Mouse (Mus musculus) MEL (cell line): ENCODE results near the gene Hsh2d. TPM values are rescaled to one million over a fixed set of nuclear protein-coding genes. Genes with fewer than 3 reads are reported as not detected.

Source experiments
- DNase-seq: peaks from one replicate; pipeline ENCODE4 v3.0.0; 2011; ENCODE audit warnings: low read depth, low spot score
- H3K27ac ChIP-seq: 2 replicates; pipeline ENCODE4 v1.5.1; 2012; ENCODE audit warnings: low read depth, mild to moderate bottlenecking, control low read depth, low read length, moderate library complexity; ENCODE audit not compliant: control insufficient read depth
- H3K27me3 ChIP-seq, 2 experiments: fragments of 150-350 bp in 1 of 2; sonication (generic) in 1 of 2; 2 replicates each; pipeline ENCODE4 v1.6.1; 2012; ENCODE audit warnings: low read length in 2 of 2, mild to moderate bottlenecking in 2 of 2, improper control_type of control experiment in 1 of 2, moderate library complexity in 1 of 2; ENCODE audit not compliant: insufficient read depth in 2 of 2, control insufficient read depth in 1 of 2
- H3K36me3 ChIP-seq, 2 experiments: 2 replicates each; pipeline ENCODE4 v1.6.1; 2012 to 2014; ENCODE audit warnings: low read length in 2 of 2, improper control_type of control experiment in 1 of 2, inconsistent platforms in 1 of 2, mild to moderate bottlenecking in 1 of 2; ENCODE audit not compliant: insufficient read depth in 2 of 2, control insufficient read depth in 1 of 2
- H3K4me1 ChIP-seq, 2 experiments: fragments of 150-350 bp in 1 of 2; sonication (generic) in 1 of 2; 2 replicates each; pipeline ENCODE4 v1.6.1; 2012; ENCODE audit warnings: low read length in 2 of 2, improper control_type of control experiment in 1 of 2, mild to moderate bottlenecking in 1 of 2; ENCODE audit not compliant: insufficient read depth in 2 of 2, control insufficient read depth in 1 of 2
- H3K4me3 ChIP-seq, 2 experiments: fragments of 150-350 bp in 1 of 2; sonication (generic) in 1 of 2; 2 replicates each; pipeline ENCODE4 v1.5.1; 2012; ENCODE audit warnings: low read depth in 2 of 2, low read length in 2 of 2, mild to moderate bottlenecking in 2 of 2, moderate library complexity in 2 of 2, control low read depth in 1 of 2, improper control_type of control experiment in 1 of 2; ENCODE audit not compliant: control insufficient read depth in 1 of 2, insufficient read depth in 1 of 2
- H3K79me2 ChIP-seq: 2 replicates; pipeline ENCODE4 v1.6.1; 2012; ENCODE audit warnings: mild to moderate bottlenecking, low read length, moderate library complexity; ENCODE audit not compliant: control insufficient read depth, poor library complexity, insufficient read depth
- H3K9ac ChIP-seq: 2 replicates; pipeline ENCODE4 v1.6.1; 2012; ENCODE audit warnings: low read depth, mild to moderate bottlenecking, control low read depth, low read length, moderate library complexity; ENCODE audit not compliant: control insufficient read depth, poor library complexity, severe bottlenecking
- H3K9me3 ChIP-seq: fragments of 150-350 bp; sonication (generic); replicated peaks from 2 replicates; pipeline ENCODE4 v1.6.1; 2012; ENCODE audit warnings: mild to moderate bottlenecking, low read length, improper control_type of control experiment, moderate library complexity; ENCODE audit not compliant: insufficient read depth
- BHLHE40 ChIP-seq: IDR thresholded peaks from 2 replicates; pipeline ENCODE4 v1.6.1; 2012; ENCODE audit warnings: low read depth, mild to moderate bottlenecking, inconsistent platforms, low read length, improper control_type of control experiment, borderline replicate concordance
- CHD2 ChIP-seq: IDR thresholded peaks from 2 replicates; pipeline ENCODE4 v1.6.1; 2011; ENCODE audit warnings: low read length, improper control_type of control experiment
- ELF1 ChIP-seq: IDR thresholded peaks from 2 replicates; pipeline ENCODE4 v1.6.1; 2014; ENCODE audit warnings: low read depth, mild to moderate bottlenecking, inconsistent platforms, low read length, improper control_type of control experiment, moderate library complexity
- EP300 ChIP-seq, 2 experiments: IDR thresholded peaks; 2 replicates each; pipeline ENCODE4 v1.6.1; 2011; ENCODE audit warnings: improper control_type of control experiment in 2 of 2, low read length in 2 of 2, low read depth in 1 of 2, mild to moderate bottlenecking in 1 of 2
- ETS1 ChIP-seq: IDR thresholded peaks from 2 replicates; pipeline ENCODE4 v1.6.1; 2012; ENCODE audit warnings: low read depth, mild to moderate bottlenecking, inconsistent platforms, low read length, improper control_type of control experiment, moderate library complexity
- GATA1 ChIP-seq: IDR thresholded peaks from 2 replicates; pipeline ENCODE4 v1.6.1; 2011; ENCODE audit warnings: low read depth, low read length, improper control_type of control experiment
- HCFC1 ChIP-seq: IDR thresholded peaks from 2 replicates; pipeline ENCODE4 v1.6.1; 2012; ENCODE audit warnings: low read depth, mild to moderate bottlenecking, inconsistent platforms, low read length, improper control_type of control experiment, moderate library complexity
- MAX ChIP-seq: IDR thresholded peaks from 2 replicates; pipeline ENCODE4 v1.6.1; 2011; ENCODE audit warnings: low read length, improper control_type of control experiment
- MYB ChIP-seq: IDR thresholded peaks from 2 replicates; pipeline ENCODE4 v1.6.1; 2011; ENCODE audit warnings: mild to moderate bottlenecking, low read depth, low read length, improper control_type of control experiment
- MYC ChIP-seq: IDR thresholded peaks from 2 replicates; pipeline ENCODE4 v1.6.1; 2011; ENCODE audit warnings: low read depth, mild to moderate bottlenecking, low read length, improper control_type of control experiment, moderate library complexity
- POLR2AphosphoS2 ChIP-seq: IDR thresholded peaks from 2 replicates; pipeline ENCODE4 v1.6.1; 2011; ENCODE audit warnings: low read length, improper control_type of control experiment
- RCOR1 ChIP-seq: IDR thresholded peaks from 2 replicates; pipeline ENCODE4 v1.6.1; 2012; ENCODE audit warnings: low read depth, mild to moderate bottlenecking, inconsistent platforms, low read length, improper control_type of control experiment
- SIN3A ChIP-seq: IDR thresholded peaks from 2 replicates; pipeline ENCODE4 v1.6.1; 2012; ENCODE audit warnings: low read length, improper control_type of control experiment, inconsistent platforms
- TCF12 ChIP-seq: IDR thresholded peaks from 2 replicates; pipeline ENCODE4 v1.6.1; 2014; ENCODE audit warnings: low read depth, mild to moderate bottlenecking, inconsistent platforms, low read length, improper control_type of control experiment, moderate library complexity
- UBTF ChIP-seq: IDR thresholded peaks from 2 replicates; pipeline ENCODE4 v1.6.1; 2012; ENCODE audit warnings: low read depth, mild to moderate bottlenecking, inconsistent platforms, low read length, improper control_type of control experiment, moderate library complexity, borderline replicate concordance; ENCODE audit not compliant: insufficient read depth
- USF1 ChIP-seq: IDR thresholded peaks from 2 replicates; pipeline ENCODE4 v1.6.1; 2014; ENCODE audit warnings: low read depth, mild to moderate bottlenecking, inconsistent platforms, low read length, improper control_type of control experiment, moderate library complexity
- USF2 ChIP-seq, 2 experiments: IDR thresholded peaks; 2 replicates each; pipeline ENCODE4 v1.6.1; 2011 to 2012; ENCODE audit warnings: improper control_type of control experiment in 2 of 2, low read length in 2 of 2, borderline replicate concordance in 1 of 2, inconsistent platforms in 1 of 2, low read depth in 1 of 2, mild to moderate bottlenecking in 1 of 2; ENCODE audit not compliant: insufficient read depth in 1 of 2
- ZNF384 ChIP-seq: IDR thresholded peaks from 2 replicates; pipeline ENCODE4 v1.6.1; 2012; ENCODE audit warnings: low read depth, mild to moderate bottlenecking, inconsistent platforms, low read length, improper control_type of control experiment
- polyA plus RNA-seq, 2 experiments: library from polyadenylated mRNA; stranded (reverse) in 1 of 2; unstranded in 1 of 2; fragments of >175 nt in 1 of 2; fragments of >200 nt in 1 of 2; gene quantifications; 2 replicates each; pipeline versions ENCODE4 v1.2.1 to v1.2.4; 2012; ENCODE audit warnings: low replicate concordance in 2 of 2, low read depth in 1 of 2; ENCODE audit not compliant: insufficient read length in 2 of 2, insufficient read depth in 1 of 2, missing spikeins in 1 of 2
- total RNA-seq: library from RNA; depleted of rRNA; stranded (reverse); fragments of 300-350 nt; gene quantifications from 2 replicates; pipeline ENCODE4 v1.2.3, GENCODE M21; 2012

The Hsh2d gene
- total and polyA plus RNA-seq, 3 experiments: 0.04 to 0.13 TPM; not detected in 1

DNA sequence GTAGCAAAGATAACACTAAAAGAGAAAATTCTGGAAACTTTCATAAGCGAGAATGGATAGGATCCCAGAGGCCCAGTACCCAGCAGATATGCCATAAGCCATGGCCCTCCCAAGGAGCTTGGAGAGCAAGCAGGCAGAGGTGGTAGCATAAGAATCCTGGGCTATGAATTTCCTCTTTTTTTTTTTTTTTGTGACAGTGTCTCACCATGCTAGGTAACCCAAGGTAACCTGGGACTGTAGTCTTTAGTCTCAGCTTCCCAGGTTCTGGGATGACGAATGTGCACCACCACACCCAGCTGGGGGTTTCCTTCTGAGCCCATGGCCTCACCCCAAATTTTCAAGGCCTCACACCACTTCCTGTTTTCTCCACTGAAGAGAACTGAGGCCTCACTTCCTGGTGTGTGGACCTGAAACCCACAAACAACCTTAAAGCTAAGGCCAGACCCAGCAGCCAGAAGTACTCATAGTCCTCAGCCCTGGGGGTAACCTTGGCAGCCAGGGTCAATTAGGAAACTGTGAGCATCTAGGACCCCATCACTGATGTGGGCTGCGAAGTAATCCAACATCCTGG is 20.3 kb upstream of the Hsh2d start:
- H3K27ac ChIP-seq: peak overlapping the region; percentile 63
- H3K4me3 ChIP-seq: no peak overlapping the region
- H3K27me3 ChIP-seq: no peaks in the 10 kb centered on the region
- H3K4me1 ChIP-seq: peaks cover 23 to 26% of the 10 kb centered on the region in 2 experiments
- peaks cover 7% of the 10 kb centered on the region; the same call in 1 of the 2 replicates for H3K79me2 ChIP-seq
- H3K9ac ChIP-seq: no peak overlapping the region
- peak; percentile 82 for DNase-seq
- H3K9me3 ChIP-seq: no peaks in the 10 kb centered on the region
- peaks cover 17 to 29% of the 10 kb centered on the region in 2 experiments for H3K36me3 ChIP-seq
- peak; percentile 50 to 60 for TF ChIP-seq EP300 (IDR thresholded peaks at IDR 0.05; ENCODE audit: low read depth in 1 of 2, low read length in 2 of 2)
- TF ChIP-seq RCOR1: no peak; the same call in 1 of the 2 replicates
- no peak for TF ChIP-seq USF1
- peak; percentile 49; the same call in 1 of the 2 replicates for TF ChIP-seq HCFC1
- TF ChIP-seq ZNF384: peak; percentile 88
- TF ChIP-seq ELF1: peak; percentile 89
- peak; percentile 53; the same call in 1 of the 2 replicates for TF ChIP-seq SIN3A
- peak; percentile 75 for TF ChIP-seq ETS1

DNA sequence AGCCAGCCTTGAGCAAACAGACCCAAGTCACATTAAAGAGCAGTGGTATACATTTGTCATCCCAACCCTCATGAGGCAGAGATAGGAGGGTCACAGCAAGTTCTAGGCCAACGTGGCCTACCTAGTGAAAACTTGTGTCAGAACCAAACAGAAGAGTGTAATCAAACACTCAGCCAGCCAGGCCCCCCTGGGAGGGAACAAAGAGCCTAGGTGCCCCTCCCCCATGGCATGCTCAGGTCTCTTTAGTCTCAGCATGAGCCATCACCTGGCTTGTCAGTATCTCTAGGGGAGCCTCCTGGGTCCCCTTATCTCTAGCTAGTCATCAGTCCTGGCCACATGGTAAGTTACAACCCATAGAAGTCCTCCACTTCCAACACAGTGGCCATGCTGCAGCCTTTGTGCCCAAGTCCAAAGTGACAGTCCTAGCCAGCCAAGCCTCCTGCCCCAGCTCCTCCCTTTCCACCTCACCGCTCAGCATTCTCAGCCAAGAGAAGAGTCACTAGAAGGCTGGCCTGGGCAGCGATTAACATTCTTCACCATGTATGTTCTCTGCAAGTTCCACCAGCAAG is 19.7 kb upstream of the Hsh2d start:
- Histone ChIP-seq H3K79me2 (peaks cover 5% of the 10 kb centered on the region; the same call in 1 of the 2 replicates), H3K27ac (peak overlapping the region; percentile 63), H3K36me3 (peaks cover 14 to 29% of the 10 kb centered on the region in 2 experiments), H3K4me1 (peaks cover 23 to 26% of the 10 kb centered on the region in 2 experiments), H3K27me3 (no peaks in the 10 kb centered on the region), H3K9ac (no peak overlapping the region), H3K4me3 (no peak overlapping the region), H3K9me3 (no peaks in the 10 kb centered on the region)
- no peak for DNase-seq
- TF ChIP-seq EP300 (IDR thresholded peaks at IDR 0.05; ENCODE audit: low read depth in 1 of 2, low read length in 2 of 2) (no peak), MYB (no peak), POLR2AphosphoS2 (no peak), USF1 (no peak), MYC (no peak), USF2 (IDR thresholded peaks at IDR 0.05; ENCODE audit: borderline replicate concordance in 1 of 2, insufficient read depth in 1 of 2, low read depth in 1 of 2, low read length in 2 of 2) (no peak), MAX (no peak), TCF12 (no peak), GATA1 (no peak), BHLHE40 (no peak), CHD2 (no peak), UBTF (no peak)
